Mouse (Mus musculus): ENCODE data around the gene Plpp7. TPM values are rescaled to one million over a fixed set of nuclear protein-coding genes. Genes with fewer than 3 reads are reported as not detected.

Plpp7 gene
- polyA plus RNA-seq, 1 experiment from 2014 or later: 2.1 TPM

- H3K27ac ChIP-seq (ENCODE audit: low read length): no peak overlapping the region
- no peak overlapping the region for H3K4me2 ChIP-seq (ENCODE audit: low read depth, low read length)
- ATAC-seq (ENCODE audit: low read depth): no peak
- no peak overlapping the region for H3K4me3 ChIP-seq (ENCODE audit: low read depth, low read length)
- H3K4me1 ChIP-seq (ENCODE audit: control insufficient read depth, low read depth, low read length): peaks cover 35% of the 10 kb centered on the region
- WGBS (ENCODE audit: insufficient replicate concordance): 82% methylated on average over 9 of the region's 9 CpGs
- no peak overlapping the region for H3K9ac ChIP-seq (ENCODE audit: low read depth, low read length)
- no peaks in the 10 kb centered on the region for H3K9me3 ChIP-seq (replicated peaks; ENCODE audit: control insufficient read depth, low read length)
- no peaks in the 10 kb centered on the region for H3K27me3 ChIP-seq (ENCODE audit: control insufficient read depth, insufficient read depth, low read depth, low read length)
- no peaks in the 10 kb centered on the region for H3K36me3 ChIP-seq (ENCODE audit: control insufficient read depth, insufficient read depth)
These were observed 37.1 kb upstream of the Plpp7 start for GRCm38 (mm10) chr2:32058241-32058640.

DNA sequence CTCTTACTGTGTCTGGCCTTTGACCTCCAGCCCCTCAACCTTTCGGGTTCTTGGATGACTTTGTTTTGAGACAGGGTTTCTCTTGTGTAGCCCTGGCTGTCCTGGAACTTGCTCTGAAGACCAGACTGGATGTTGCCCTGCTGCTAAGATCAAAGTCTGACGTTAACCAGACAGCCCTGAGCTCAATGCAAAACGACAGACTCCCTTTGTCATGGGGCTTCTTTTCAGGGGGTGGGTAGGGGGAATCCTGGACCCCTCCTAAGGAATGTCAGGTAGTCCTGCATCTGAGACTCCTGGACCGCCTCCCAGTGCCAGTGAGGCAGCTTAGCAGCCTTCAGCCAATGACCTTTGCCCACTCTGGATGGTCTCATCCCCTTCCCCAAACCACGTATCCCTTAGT lies 36.6 kb upstream of the Plpp7 start:
- H3K27ac ChIP-seq (ENCODE audit: low read length): no peak overlapping the region
- H3K9ac ChIP-seq (ENCODE audit: low read depth, low read length): no peak overlapping the region
- 48% methylated on average over 5 of the region's 5 CpGs for WGBS (ENCODE audit: insufficient replicate concordance)
- H3K4me3 ChIP-seq (ENCODE audit: low read depth, low read length): no peak overlapping the region
- H3K9me3 ChIP-seq (replicated peaks; ENCODE audit: control insufficient read depth, low read length): no peaks in the 10 kb centered on the region
- peaks cover 40% of the 10 kb centered on the region for H3K4me1 ChIP-seq (ENCODE audit: control insufficient read depth, low read depth, low read length)
- H3K36me3 ChIP-seq (ENCODE audit: control insufficient read depth, insufficient read depth): no peaks in the 10 kb centered on the region
- H3K4me2 ChIP-seq (ENCODE audit: low read depth, low read length): no peak overlapping the region
- no peaks in the 10 kb centered on the region for H3K27me3 ChIP-seq (ENCODE audit: control insufficient read depth, insufficient read depth, low read depth, low read length)
- no peak for ATAC-seq (ENCODE audit: low read depth)

- Histone ChIP-seq H3K27me3 (ENCODE audit: control insufficient read depth, insufficient read depth, low read depth, low read length) (no peaks in the 10 kb centered on the region), H3K36me3 (ENCODE audit: control insufficient read depth, insufficient read depth) (no peaks in the 10 kb centered on the region), H3K9ac (ENCODE audit: low read depth, low read length) (no peak overlapping the region), H3K4me2 (ENCODE audit: low read depth, low read length) (no peak overlapping the region), H3K4me1 (ENCODE audit: control insufficient read depth, low read depth, low read length) (peaks cover 45% of the 10 kb centered on the region), H3K4me3 (ENCODE audit: low read depth, low read length) (no peak overlapping the region), H3K9me3 (replicated peaks; ENCODE audit: control insufficient read depth, low read length) (no peaks in the 10 kb centered on the region), H3K27ac (ENCODE audit: low read length) (no peak overlapping the region)
- 46% methylated on average over 6 of the region's 6 CpGs for WGBS (ENCODE audit: insufficient replicate concordance)
- ATAC-seq (ENCODE audit: low read depth): no peak
These were observed 35.7 kb upstream of the Plpp7 start for GRCm38 (mm10) chr2:32059613-32060012.

GRCm38 (mm10) chr2:32060228-32060805 lies 35.0 kb upstream of the Plpp7 start:
- WGBS (ENCODE audit: insufficient replicate concordance): 66% methylated on average over 6 of the region's 6 CpGs
- Histone ChIP-seq H3K4me2 (ENCODE audit: low read depth, low read length) (no peak overlapping the region), H3K4me3 (ENCODE audit: low read depth, low read length) (no peak overlapping the region), H3K27me3 (ENCODE audit: control insufficient read depth, insufficient read depth, low read depth, low read length) (no peaks in the 10 kb centered on the region), H3K27ac (ENCODE audit: low read length) (peak overlapping the region; percentile 83; the same call in 1 of the 2 replicates), H3K9ac (ENCODE audit: low read depth, low read length) (no peak overlapping the region), H3K4me1 (ENCODE audit: control insufficient read depth, low read depth, low read length) (peaks cover 48% of the 10 kb centered on the region), H3K9me3 (replicated peaks; ENCODE audit: control insufficient read depth, low read length) (no peaks in the 10 kb centered on the region), H3K36me3 (ENCODE audit: control insufficient read depth, insufficient read depth) (no peaks in the 10 kb centered on the region)
- no peak for ATAC-seq (ENCODE audit: low read depth)

GRCm38 (mm10) chr2:32061189-32061588 lies 34.1 kb upstream of the Plpp7 start:
- WGBS (ENCODE audit: insufficient replicate concordance): 11% methylated on average over 2 of the region's 2 CpGs
- H3K4me1 ChIP-seq (ENCODE audit: control insufficient read depth, low read depth, low read length): peaks cover 48% of the 10 kb centered on the region
- H3K4me3 ChIP-seq (ENCODE audit: low read depth, low read length): no peak overlapping the region
- ATAC-seq (ENCODE audit: low read depth): peak; percentile 74
- no peaks in the 10 kb centered on the region for H3K9me3 ChIP-seq (replicated peaks; ENCODE audit: control insufficient read depth, low read length)
- H3K27me3 ChIP-seq (ENCODE audit: control insufficient read depth, insufficient read depth, low read depth, low read length): no peaks in the 10 kb centered on the region
- 0 out of 2 replicates have a peak, but pooled peaks cover 3% of the 10 kb centered on the region for H3K36me3 ChIP-seq (ENCODE audit: control insufficient read depth, insufficient read depth)
- H3K4me2 ChIP-seq (ENCODE audit: low read depth, low read length): peak overlapping the region; percentile 45; the same call in 1 of the 2 replicates
- peak overlapping the region; percentile 10; the same call in 1 of the 2 replicates for H3K9ac ChIP-seq (ENCODE audit: low read depth, low read length)
- H3K27ac ChIP-seq (ENCODE audit: low read length): peak overlapping the region; percentile 83

GRCm38 (mm10) chr2:32061722-32062505 lies 33.4 kb upstream of the Plpp7 start:
- Histone ChIP-seq H3K27me3 (ENCODE audit: control insufficient read depth, insufficient read depth, low read depth, low read length) (no peaks in the 10 kb centered on the region), H3K36me3 (ENCODE audit: control insufficient read depth, insufficient read depth) (0 out of 2 replicates have a peak, but pooled peaks cover 3% of the 10 kb centered on the region), H3K4me2 (ENCODE audit: low read depth, low read length) (peak overlapping the region; percentile 45), H3K9ac (ENCODE audit: low read depth, low read length) (peak overlapping the region; percentile 37), H3K27ac (ENCODE audit: low read length) (peak overlapping the region; percentile 83), H3K4me1 (ENCODE audit: control insufficient read depth, low read depth, low read length) (peaks cover 46% of the 10 kb centered on the region), H3K4me3 (ENCODE audit: low read depth, low read length) (no peak overlapping the region), H3K9me3 (replicated peaks; ENCODE audit: control insufficient read depth, low read length) (no peaks in the 10 kb centered on the region)
- 23% methylated on average over 12 of the region's 12 CpGs for WGBS (ENCODE audit: insufficient replicate concordance)
- peak; percentile 80 for ATAC-seq (ENCODE audit: low read depth)

DNA sequence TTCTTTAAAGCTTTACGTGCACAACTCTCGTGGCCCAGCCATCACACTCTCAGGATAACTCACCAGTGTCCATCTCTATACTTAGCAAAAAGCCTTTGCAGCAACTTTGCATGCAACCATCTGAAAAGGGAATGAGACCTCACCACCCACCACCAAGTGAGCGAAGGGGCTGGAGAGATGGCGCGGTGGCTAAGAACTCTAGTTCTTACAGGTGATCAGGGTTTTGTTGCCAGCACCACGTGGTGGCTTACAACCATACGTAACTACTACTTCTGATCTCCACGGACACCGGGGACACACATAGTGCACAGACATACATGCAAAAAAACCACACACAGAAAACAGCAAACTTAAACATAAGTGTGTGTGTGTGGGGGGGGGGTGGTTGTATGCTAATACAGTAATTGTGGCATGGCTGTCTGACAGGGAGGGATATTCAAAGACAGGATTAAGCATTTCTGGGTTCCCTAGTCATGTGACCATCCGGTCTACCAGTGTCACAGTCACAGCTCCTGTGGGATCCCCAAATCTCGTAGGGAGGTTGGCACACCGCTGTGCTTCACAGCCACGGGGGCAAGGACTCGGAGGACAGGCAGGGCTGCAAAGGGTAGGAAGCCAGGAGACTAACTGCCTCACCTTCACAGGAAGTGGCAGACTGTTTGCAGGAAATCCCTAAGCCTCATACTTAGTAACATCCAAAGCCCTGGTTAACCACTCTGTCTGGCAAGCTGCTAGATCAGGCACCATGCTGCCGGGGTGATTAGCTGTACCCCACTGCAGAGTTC lies 32.5 kb upstream of the Plpp7 start:
- Histone ChIP-seq H3K4me1 (ENCODE audit: control insufficient read depth, low read depth, low read length) (peaks cover 42% of the 10 kb centered on the region), H3K27ac (ENCODE audit: low read length) (peak overlapping the region; percentile 83), H3K27me3 (ENCODE audit: control insufficient read depth, insufficient read depth, low read depth, low read length) (no peaks in the 10 kb centered on the region), H3K36me3 (ENCODE audit: control insufficient read depth, insufficient read depth) (peaks cover 6% of the 10 kb centered on the region; the same call in 1 of the 2 replicates), H3K4me3 (ENCODE audit: low read depth, low read length) (no peak overlapping the region), H3K9ac (ENCODE audit: low read depth, low read length) (peak overlapping the region; percentile 36; the same call in 1 of the 2 replicates), H3K9me3 (replicated peaks; ENCODE audit: control insufficient read depth, low read length) (no peaks in the 10 kb centered on the region), H3K4me2 (ENCODE audit: low read depth, low read length) (peak overlapping the region; percentile 45; the same call in 1 of the 2 replicates)
- WGBS (ENCODE audit: insufficient replicate concordance): 61% methylated on average over 15 of the region's 15 CpGs
- ATAC-seq (ENCODE audit: low read depth): no peak

DNA sequence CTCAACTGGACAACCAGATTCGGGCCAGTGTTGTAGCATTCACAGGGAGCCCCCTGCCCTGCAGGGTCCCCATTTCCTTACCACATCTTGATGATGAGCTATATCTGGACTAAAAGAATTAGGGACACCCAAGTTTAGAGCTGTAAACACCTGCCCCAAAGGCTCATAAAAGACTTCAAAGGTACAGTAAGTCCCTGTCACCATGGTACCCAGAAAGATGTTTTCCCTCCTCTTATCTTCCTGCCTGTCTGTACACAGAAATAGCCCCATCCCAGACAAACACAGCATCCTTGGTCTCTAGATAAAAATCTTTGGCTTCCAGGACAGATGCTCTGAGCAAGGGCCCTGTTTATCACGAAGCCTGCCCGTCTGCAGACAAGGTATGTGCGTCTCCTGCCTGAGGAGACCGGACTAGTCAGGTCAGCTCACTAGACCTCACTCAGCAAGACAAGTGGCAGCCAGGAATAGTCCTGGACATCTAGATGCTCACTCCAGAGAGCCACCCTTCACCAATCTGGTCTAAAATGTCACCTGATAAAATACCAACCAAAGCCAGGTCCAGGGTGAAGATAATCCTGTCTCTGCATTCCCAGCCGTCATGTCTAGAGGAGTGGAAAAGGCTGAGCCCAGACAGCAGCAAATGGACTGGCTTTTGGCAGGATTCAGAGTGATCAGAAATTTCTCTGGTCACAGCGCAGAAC lies 31.7 kb upstream of the Plpp7 start:
- H3K27ac ChIP-seq (ENCODE audit: low read length): peak overlapping the region; percentile 83
- no peak overlapping the region for H3K4me3 ChIP-seq (ENCODE audit: low read depth, low read length)
- no peak for ATAC-seq (ENCODE audit: low read depth)
- 53% methylated on average over 7 of the region's 7 CpGs for WGBS (ENCODE audit: insufficient replicate concordance)
- H3K9ac ChIP-seq (ENCODE audit: low read depth, low read length): no peak overlapping the region
- no peaks in the 10 kb centered on the region for H3K9me3 ChIP-seq (replicated peaks; ENCODE audit: control insufficient read depth, low read length)
- peaks cover 42% of the 10 kb centered on the region for H3K4me1 ChIP-seq (ENCODE audit: control insufficient read depth, low read depth, low read length)
- H3K4me2 ChIP-seq (ENCODE audit: low read depth, low read length): no peak overlapping the region
- H3K36me3 ChIP-seq (ENCODE audit: control insufficient read depth, insufficient read depth): peaks cover 11% of the 10 kb centered on the region; the same call in 1 of the 2 replicates
- H3K27me3 ChIP-seq (ENCODE audit: control insufficient read depth, insufficient read depth, low read depth, low read length): no peaks in the 10 kb centered on the region

Measured in liver, embryonic 16.5 days (tissue).